In the genomic region with DNA sequence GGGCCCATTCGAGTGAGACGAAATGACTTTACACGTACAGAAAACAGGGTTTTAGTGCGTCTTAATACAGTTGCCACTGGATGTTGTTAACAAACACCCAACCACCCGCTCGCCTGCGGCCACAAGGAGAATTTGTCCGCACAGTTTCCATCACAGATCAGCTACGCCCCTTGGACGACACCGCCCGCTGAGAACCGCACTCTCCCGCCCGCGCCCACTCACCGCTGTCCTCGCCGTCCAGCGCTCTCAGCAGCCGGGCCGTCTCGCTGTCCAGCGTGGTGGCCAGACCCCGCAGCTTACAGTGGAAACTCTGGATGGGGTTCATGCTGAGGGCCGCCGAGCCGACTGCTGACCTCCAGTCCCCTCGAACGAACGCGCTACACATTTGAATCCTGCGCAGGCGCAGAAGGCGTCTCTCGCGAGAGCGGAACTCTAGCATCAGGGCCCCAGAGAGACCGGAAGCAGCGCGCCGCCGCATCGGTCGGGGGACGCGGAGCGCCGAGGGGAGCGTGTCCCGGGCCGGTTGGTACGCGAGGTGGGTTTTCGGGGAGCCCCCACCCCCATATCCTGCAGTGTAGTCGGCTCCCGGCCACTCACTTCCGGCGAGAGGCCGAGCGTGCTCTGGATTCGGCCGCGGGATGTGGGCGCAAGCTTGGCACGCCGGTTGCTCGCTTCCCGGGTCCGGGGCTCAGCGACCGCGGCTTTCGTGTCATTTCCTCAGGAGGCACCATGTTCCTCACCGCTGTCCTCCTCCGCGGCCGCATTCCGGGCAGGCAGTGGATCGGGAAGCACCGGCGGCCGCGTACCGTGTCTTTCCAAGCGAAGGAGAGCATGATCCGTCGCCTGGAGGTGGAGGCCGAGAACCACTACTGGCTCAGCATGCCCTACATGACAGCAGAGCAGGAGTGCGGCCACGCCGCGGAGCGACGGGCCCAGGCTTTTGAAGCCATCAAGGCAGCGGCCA, we compare ENCODE assay signal across 8 mouse cellular contexts. TPM values are rescaled to one million over a fixed set of nuclear protein-coding genes. Genes with fewer than 3 reads are reported as not detected.
DNase-seq lines count a peak whose midpoint lies in the region; ATAC-seq and TF ChIP-seq lines count a peak whose summit lies in the region.

A gene (minus strand): TSS at position 398 of the 964 bp plus-strand sequence.
A gene (plus strand): TSS at position 447 of the 964 bp plus-strand sequence.

- DNase-seq in ES-E14 (ENCODE audit: low read depth, low spot score): peak; percentile 92
- DNase-seq in cerebellum, adult 11-12 months: peak; percentile 86
- peak; percentile 96 for DNase-seq in heart, postnatal 4 days
- peak; percentile 85 to 87 for DNase-seq in layer of hippocampus, adult 8-10 months (ENCODE audit: low spot score in 2 of 2)
- peak; percentile 82 for DNase-seq in ovary, adult 18-20 months (ENCODE audit: low spot score)
- peak; percentile 93 for DNase-seq in thymus, postnatal 0 days (ENCODE audit: low spot score)

- ATAC-seq in forebrain, embryonic 16.5 days: peak; percentile 97
- ATAC-seq in lung, embryonic 15.5 days (ENCODE audit: borderline replicate concordance, extremely low read depth, low FRiP score, low TSS enrichment): peak; percentile 96

- peak within 1 kb of the TSS; percentile 92 to 99 for H3K4me3 ChIP-seq in ES-E14 (ENCODE audit: insufficient read depth in 1 of 2, low read depth in 1 of 2, low read length in 2 of 2, poor library complexity in 1 of 2, severe bottlenecking in 1 of 2)
- H3K4me3 ChIP-seq in forebrain, embryonic 16.5 days (replicated peaks; ENCODE audit: low read length): peak within 1 kb of the TSS; percentile 85
- peak within 1 kb of the TSS; percentile 87 for H3K4me3 ChIP-seq in lung, embryonic 15.5 days

- peak within 1 kb of the TSS; percentile 91 for H3K27ac ChIP-seq in ES-E14 (ENCODE audit: insufficient read depth, low read depth, low read length, poor library complexity, severe bottlenecking)
- peak within 1 kb of the TSS; percentile 90 for H3K27ac ChIP-seq in forebrain, embryonic 16.5 days (ENCODE audit: low read length)
- H3K27ac ChIP-seq in lung, embryonic 15.5 days: peak within 1 kb of the TSS; percentile 92

- no peaks in the 10 kb centered on the region for H3K27me3 ChIP-seq in forebrain, embryonic 16.5 days (replicated peaks; ENCODE audit: control insufficient read depth, insufficient read depth, low read length)
- H3K27me3 ChIP-seq in lung, embryonic 15.5 days: no peaks in the 10 kb centered on the region

- H3K9me3 ChIP-seq in ES-E14 (ENCODE audit: control insufficient read depth, insufficient read depth, low read depth, low read length): no peaks in the 10 kb centered on the region
- no peaks in the 10 kb centered on the region for H3K9me3 ChIP-seq in forebrain, embryonic 16.5 days (ENCODE audit: control insufficient read depth, low read length)
- H3K9me3 ChIP-seq in lung, embryonic 15.5 days: no peaks in the 10 kb centered on the region

- H3K4me1 ChIP-seq in ES-E14 (ENCODE audit: control insufficient read depth in 2 of 2, insufficient read depth in 2 of 2, low read length in 2 of 2, poor library complexity in 1 of 2): peaks cover 3 to 8% of the 10 kb centered on the region in 2 experiments; a peak in 2 of 4 replicates
- peaks cover 17% of the 10 kb centered on the region for H3K4me1 ChIP-seq in forebrain, embryonic 16.5 days (replicated peaks; ENCODE audit: control insufficient read depth, insufficient read depth, low read length)
- H3K4me1 ChIP-seq in lung, embryonic 15.5 days: peaks cover 24% of the 10 kb centered on the region

- in situ Hi-C loops in ES-E14 (cut with MboI; ENCODE audit: low sequenced_read_pairs in 2 of 2, unreplicated experiment in 2 of 2): no loop called here

- peaks cover 11% of the 10 kb centered on the region for H3K36me3 ChIP-seq in ES-E14 (ENCODE audit: control insufficient read depth, insufficient read depth, low read length, poor library complexity, severe bottlenecking)
- peaks cover 4% of the 10 kb centered on the region; the same call in 1 of the 2 replicates for H3K36me3 ChIP-seq in forebrain, embryonic 16.5 days (ENCODE audit: control insufficient read depth, insufficient read depth)
- peaks cover 23% of the 10 kb centered on the region for H3K36me3 ChIP-seq in lung, embryonic 15.5 days

- peak within 1 kb of the TSS; percentile 61 for H3K4me2 ChIP-seq in forebrain, embryonic 16.5 days (ENCODE audit: low read length)
- H3K4me2 ChIP-seq in lung, embryonic 15.5 days: peak within 1 kb of the TSS; percentile 65

- peak within 1 kb of the TSS; percentile 99 for H3K9ac ChIP-seq in ES-E14 (ENCODE audit: insufficient read depth, low read depth, low read length, poor library complexity, severe bottlenecking)
- H3K9ac ChIP-seq in forebrain, embryonic 16.5 days (replicated peaks; ENCODE audit: low read depth, low read length): peak within 1 kb of the TSS; percentile 83
- peak within 1 kb of the TSS; percentile 73 for H3K9ac ChIP-seq in lung, embryonic 15.5 days

- WGBS in forebrain, embryonic 16.5 days: under 1% methylated on average over 96 of the region's 96 CpGs
- under 1% methylated on average over 96 of the region's 96 CpGs for WGBS in lung, embryonic 15.5 days

TF ChIP-seq in ES-E14, 5 proteins besides CTCF, POLR2A, EP300 and RAD21:
- TF ChIP-seq ZC3H11A (IDR thresholded peaks at IDR 0.05; ENCODE audit: borderline replicate concordance, low read depth, low read length) (no peak), CHD2 (IDR thresholded peaks at IDR 0.05; ENCODE audit: low read depth, low read length) (peak; percentile 98)

RNA-seq across cellular contexts. Expression of the first gene that starts in this region (rescaled TPM):
- 19.1 and 26.4 TPM in 2 replicates for total RNA-seq in ES-E14 (2012; rRNA removed)
- polyA plus RNA-seq in forebrain, embryonic 16.5 days (2015; fragmentation: Nextera tagmentation; extraction: Ambion mirVana): 15.2 and 19.0 TPM in 2 replicates
- total RNA-seq in heart, postnatal 4 days (2021): 10 to 100 TPM in 1 of 2 experiments, 1 to 10 TPM in 1; 9.0 to 10.9 TPM
- 1 to 10 TPM in 1 of 4 experiments, under 1 TPM in 3; 0.81 to 2.1 (median 0.92) TPM for total RNA-seq in layer of hippocampus, adult 8-10 months (2022)
- 45.0 and 46.9 TPM in 2 replicates for polyA plus RNA-seq in lung, embryonic 15.5 days (2015; fragmentation: Nextera tagmentation; extraction: Ambion mirVana)
- polyA plus RNA-seq in thymus, postnatal 0 days (2015; fragmentation: Nextera tagmentation; extraction: Ambion mirVana): 24.8 and 29.6 TPM in 2 replicates

RNA-seq across cellular contexts. Expression of the second gene that starts in this region (rescaled TPM):
- total RNA-seq in ES-E14 (2012; rRNA removed): 67.8 and 149 TPM in 2 replicates
- 123 and 130 TPM in 2 replicates for polyA plus RNA-seq in forebrain, embryonic 16.5 days (2015; fragmentation: Nextera tagmentation; extraction: Ambion mirVana)
- total RNA-seq in heart, postnatal 4 days (2021): 10 to 100 TPM; 67.3 to 84.0 TPM
- total RNA-seq in layer of hippocampus, adult 8-10 months (2022): 10 to 100 TPM; 57.5 to 69.7 (median 63.6) TPM
- polyA plus RNA-seq in lung, embryonic 15.5 days (2015; fragmentation: Nextera tagmentation; extraction: Ambion mirVana): 132 and 140 TPM in 2 replicates
- polyA plus RNA-seq in thymus, postnatal 0 days (2015; fragmentation: Nextera tagmentation; extraction: Ambion mirVana): 334 and 346 TPM in 2 replicates

Comparison
In these comparisons a context has a peak if more than half of its experiments do, and no peak if none do; other contexts are left out.
1. Peak in every context shown above with its lines: DNase-seq, ATAC-seq, H3K4me3 ChIP-seq and H3K27ac ChIP-seq.